Mouse (Mus musculus) myocyte (in vitro differentiated cells): ENCODE results near the gene Pnpla6. TPM values are rescaled to one million over a fixed set of nuclear protein-coding genes. Genes with fewer than 3 reads are reported as not detected.

ENCODE experiments used
- H3K27me3 ChIP-seq: one replicate; pipeline ENCODE4 v1.6.1; 2011; ENCODE audit not compliant: control insufficient read depth, insufficient read depth, insufficient read length
- H3K36me3 ChIP-seq: one replicate; pipeline ENCODE4 v1.6.1; 2011; ENCODE audit not compliant: control insufficient read depth, insufficient read depth
- H3K4me2 ChIP-seq: one replicate; pipeline ENCODE4 v1.6.1; 2011; ENCODE audit warnings: low read depth, control low read depth
- H3K4me3 ChIP-seq: one replicate; pipeline ENCODE4 v1.5.1; 2011; ENCODE audit warnings: mild to moderate bottlenecking, control low read depth, moderate library complexity
- H3K79me2 ChIP-seq: one replicate; pipeline ENCODE4 v1.6.1; 2011; ENCODE audit not compliant: control insufficient read depth, insufficient read depth
- H3ac ChIP-seq: one replicate; pipeline ENCODE4 v1.6.1; 2011; ENCODE audit not compliant: control insufficient read depth, insufficient read length
- CEBPB ChIP-seq: IDR thresholded peaks from 2 replicates; pipeline ENCODE4 v1.6.1; 2011; ENCODE audit warnings: mild to moderate bottlenecking, moderate library complexity; ENCODE audit not compliant: poor library complexity, insufficient read depth, severe bottlenecking
- E2F4 ChIP-seq: IDR thresholded peaks from one replicate; pipeline ENCODE4 v1.6.1; 2011; ENCODE audit warnings: mild to moderate bottlenecking, control low read depth, moderate library complexity; ENCODE audit not compliant: insufficient read depth
- MAX ChIP-seq: IDR thresholded peaks from one replicate; pipeline ENCODE4 v1.6.1; 2011; ENCODE audit warnings: low read depth, mild to moderate bottlenecking, control low read depth
- MYOD1 ChIP-seq, 3 experiments: IDR thresholded peaks; one replicate each; pipeline ENCODE4 v1.6.1; 2011; ENCODE audit warnings: control low read depth in 2 of 3, low read depth in 2 of 3, mild to moderate bottlenecking in 2 of 3, moderate library complexity in 1 of 3; ENCODE audit not compliant: insufficient read length in 2 of 3, control insufficient read depth in 1 of 3
- MYOG ChIP-seq, 3 experiments: IDR thresholded peaks; one replicate each; pipeline ENCODE4 v1.6.1; 2011; ENCODE audit warnings: control low read depth in 2 of 3, low read depth in 2 of 3, mild to moderate bottlenecking in 2 of 3; ENCODE audit not compliant: insufficient read length in 2 of 3, control insufficient read depth in 1 of 3, insufficient read depth in 1 of 3
- POLR2A ChIP-seq: IDR thresholded peaks from one replicate; pipeline ENCODE4 v1.6.1; 2011; ENCODE audit warnings: low read depth, mild to moderate bottlenecking, control low read depth, moderate library complexity; ENCODE audit not compliant: insufficient read length
- POLR2AphosphoS2 ChIP-seq: IDR thresholded peaks from one replicate; pipeline ENCODE4 v1.6.1; 2011; ENCODE audit warnings: low read depth, control low read depth; ENCODE audit not compliant: insufficient read length
- REST ChIP-seq: IDR thresholded peaks from one replicate; pipeline ENCODE4 v1.6.1; 2011; ENCODE audit warnings: mild to moderate bottlenecking, control low read depth, moderate library complexity; ENCODE audit not compliant: insufficient read depth, insufficient read length
- SRF ChIP-seq: IDR thresholded peaks from one replicate; pipeline ENCODE4 v1.6.1; 2011; ENCODE audit warnings: low read depth; ENCODE audit not compliant: control insufficient read depth, insufficient read length
- TCF12 ChIP-seq: IDR thresholded peaks from one replicate; pipeline ENCODE4 v1.6.1; 2011; ENCODE audit warnings: mild to moderate bottlenecking, control low read depth; ENCODE audit not compliant: poor library complexity, insufficient read depth, severe bottlenecking
- TCF3 ChIP-seq: IDR thresholded peaks from one replicate; pipeline ENCODE4 v1.6.1; 2011; ENCODE audit warnings: low read depth, control low read depth; ENCODE audit not compliant: insufficient read length
- USF1 ChIP-seq: IDR thresholded peaks from one replicate; pipeline ENCODE4 v1.6.1; 2011; ENCODE audit warnings: low read depth, mild to moderate bottlenecking, control low read depth, moderate library complexity
- polyA plus RNA-seq: library from polyadenylated mRNA; unstranded; fragments of >200 nt; fragmentation: generic; extraction: Trizol; gene quantifications from one replicate; pipeline ENCODE4 v1.2.1, GENCODE M21; 2012; ENCODE audit warnings: missing spikeins

Gene Pnpla6
- polyA plus RNA-seq, 1 experiment, result 14.8 TPM

DNA sequence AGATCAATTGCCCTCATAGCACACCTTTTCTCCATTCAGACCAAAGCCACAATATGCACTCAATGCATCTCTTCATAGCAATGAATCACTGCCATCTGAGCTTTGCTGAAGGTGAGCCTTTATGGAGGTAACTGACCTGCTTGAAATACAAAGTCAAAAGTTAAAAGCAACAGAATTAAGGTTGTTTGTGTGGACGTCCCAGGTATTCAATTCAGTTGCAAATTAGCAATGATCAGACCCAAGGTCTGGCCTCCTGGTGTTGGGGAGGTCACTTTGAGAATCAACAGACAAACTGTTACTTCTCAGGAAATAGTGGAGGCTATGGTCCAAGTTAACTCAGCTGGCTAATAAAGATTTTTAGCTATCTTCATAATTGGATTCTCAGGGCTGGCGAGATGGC is 31.3 kb downstream of the Pnpla6 start:
- no peak for TF ChIP-seq CEBPB
- no peak for TF ChIP-seq E2F4
- no peak for TF ChIP-seq POLR2AphosphoS2
- no peak for TF ChIP-seq TCF3
- TF ChIP-seq TCF12, result no peak
- TF ChIP-seq REST, result no peak
- no peak for TF ChIP-seq MAX
- no peak for TF ChIP-seq USF1
- no peak for TF ChIP-seq SRF
- no peak for TF ChIP-seq MYOG (IDR thresholded peaks at IDR 0.05; ENCODE audit: control insufficient read depth in 1 of 3, insufficient read depth in 1 of 3, insufficient read length in 2 of 3, low read depth in 2 of 3)
- no peak for TF ChIP-seq POLR2A
- TF ChIP-seq MYOD1 (IDR thresholded peaks at IDR 0.05; ENCODE audit: control insufficient read depth in 1 of 3, insufficient read length in 2 of 3, low read depth in 2 of 3), result no peak
- H3K27me3 ChIP-seq, result no peaks in the 10 kb centered on the region
- no peak overlapping the region for H3K4me3 ChIP-seq
- H3K4me2 ChIP-seq, result no peak overlapping the region
- no peaks in the 10 kb centered on the region for H3K79me2 ChIP-seq
- H3ac ChIP-seq, result no peak overlapping the region
- H3K36me3 ChIP-seq, result no peaks in the 10 kb centered on the region

GRCm38 (mm10) chr8:3552240-3552639 is 37.1 kb downstream of the Pnpla6 start:
- Histone ChIP-seq H3K36me3 (no peaks in the 10 kb centered on the region), H3K27me3 (no peaks in the 10 kb centered on the region), H3K4me3 (no peak overlapping the region), H3K4me2 (no peak overlapping the region), H3K79me2 (no peaks in the 10 kb centered on the region), H3ac (no peak overlapping the region)
- no peak for TF ChIP-seq MYOG (IDR thresholded peaks at IDR 0.05; ENCODE audit: control insufficient read depth in 1 of 3, insufficient read depth in 1 of 3, insufficient read length in 2 of 3, low read depth in 2 of 3)
- no peak for TF ChIP-seq USF1
- no peak for TF ChIP-seq TCF12
- TF ChIP-seq POLR2A, result no peak
- TF ChIP-seq MAX, result no peak
- no peak for TF ChIP-seq MYOD1 (IDR thresholded peaks at IDR 0.05; ENCODE audit: control insufficient read depth in 1 of 3, insufficient read length in 2 of 3, low read depth in 2 of 3)
- TF ChIP-seq SRF, result no peak
- no peak for TF ChIP-seq E2F4
- TF ChIP-seq CEBPB, result no peak
- TF ChIP-seq POLR2AphosphoS2, result no peak
- no peak for TF ChIP-seq REST
- no peak for TF ChIP-seq TCF3

DNA sequence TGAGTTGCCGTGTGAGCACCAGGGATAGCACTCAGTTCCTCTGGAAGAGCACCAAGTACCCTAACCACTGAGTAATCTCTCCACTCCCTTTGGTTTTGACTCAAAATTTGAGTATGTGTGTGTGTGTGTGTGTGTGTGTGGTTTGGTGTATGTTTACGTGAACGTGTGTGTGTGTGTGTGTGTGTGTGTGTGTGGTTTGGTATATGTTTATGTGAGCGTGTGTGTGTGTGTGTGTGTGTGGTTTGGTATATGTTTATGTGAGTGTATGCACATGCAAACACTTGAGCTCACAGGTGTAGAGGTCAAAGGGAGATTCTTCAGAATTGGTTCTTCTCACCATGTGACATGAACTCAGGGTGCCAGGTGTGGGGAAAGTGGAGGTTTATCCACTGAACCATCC is 40.9 kb downstream of the Pnpla6 start:
- H3K4me3 ChIP-seq, result no peak overlapping the region
- no peaks in the 10 kb centered on the region for H3K36me3 ChIP-seq
- TF ChIP-seq REST (no peak), TCF12 (no peak), MYOD1 (IDR thresholded peaks at IDR 0.05; ENCODE audit: control insufficient read depth in 1 of 3, insufficient read length in 2 of 3, low read depth in 2 of 3) (no peak), E2F4 (no peak), CEBPB (no peak), USF1 (no peak), POLR2AphosphoS2 (no peak), POLR2A (no peak), MYOG (IDR thresholded peaks at IDR 0.05; ENCODE audit: control insufficient read depth in 1 of 3, insufficient read depth in 1 of 3, insufficient read length in 2 of 3, low read depth in 2 of 3) (no peak), MAX (no peak), SRF (no peak), TCF3 (no peak)
- H3K79me2 ChIP-seq, result no peaks in the 10 kb centered on the region
- H3K27me3 ChIP-seq, result no peaks in the 10 kb centered on the region
- H3ac ChIP-seq, result no peak overlapping the region
- no peak overlapping the region for H3K4me2 ChIP-seq

DNA sequence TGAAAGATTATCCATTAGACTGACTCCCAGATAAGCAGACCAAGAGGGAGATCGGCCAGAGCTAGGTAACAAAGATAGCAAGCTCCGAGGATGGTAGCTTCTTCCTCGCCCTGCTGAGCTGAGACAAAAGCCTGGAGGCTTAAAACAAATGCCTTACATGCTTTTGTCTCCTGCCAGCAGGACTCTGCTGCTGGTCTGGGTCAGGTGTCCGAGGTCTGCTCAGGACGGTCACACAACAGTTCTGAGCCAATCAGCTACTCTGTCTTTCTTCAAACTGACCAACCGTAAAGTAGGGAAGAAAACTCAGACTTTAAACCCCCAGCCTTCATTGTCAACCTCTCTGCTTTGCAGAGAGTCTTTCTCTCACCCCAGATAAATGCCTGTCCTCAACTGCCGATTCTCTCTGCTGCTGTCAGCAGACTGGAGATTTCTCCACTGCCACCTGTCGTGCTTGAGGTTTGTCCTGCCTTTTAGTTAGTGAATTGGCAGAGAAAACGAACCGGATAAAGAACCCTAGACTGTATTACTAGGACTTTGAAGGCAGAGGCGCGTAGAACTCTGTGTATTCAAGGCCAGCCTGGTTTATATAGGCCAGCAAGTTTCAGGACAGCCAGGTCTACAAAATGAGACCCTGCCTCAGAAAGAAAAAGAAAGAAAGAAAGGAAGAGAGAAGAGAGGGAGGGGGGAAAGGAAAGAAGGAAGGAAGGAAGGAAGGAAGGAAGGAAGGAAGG is 52.6 kb downstream of the Pnpla6 start, which contains the start of gene C330021F23Rik:
C330021F23Rik (plus strand) TSS at position 350 of the 731 bp plus-strand sequence.
- TF ChIP-seq POLR2AphosphoS2, result no peak
- TF ChIP-seq CEBPB, result no peak
- no peak for TF ChIP-seq POLR2A
- TF ChIP-seq E2F4, result no peak
- TF ChIP-seq USF1, result no peak
- TF ChIP-seq MAX, result no peak
- no peak for TF ChIP-seq REST
- TF ChIP-seq SRF, result no peak
- TF ChIP-seq TCF3, result no peak
- no peak for TF ChIP-seq TCF12
- no peak for TF ChIP-seq MYOG (IDR thresholded peaks at IDR 0.05; ENCODE audit: control insufficient read depth in 1 of 3, insufficient read depth in 1 of 3, insufficient read length in 2 of 3, low read depth in 2 of 3)
- TF ChIP-seq MYOD1 (IDR thresholded peaks at IDR 0.05; ENCODE audit: control insufficient read depth in 1 of 3, insufficient read length in 2 of 3, low read depth in 2 of 3), result no peak
- Histone ChIP-seq H3ac (no peak within 1 kb of the TSS), H3K36me3 (no peaks in the 10 kb centered on the region), H3K79me2 (no peaks in the 10 kb centered on the region), H3K4me2 (peak within 1 kb of the TSS; percentile 57), H3K27me3 (peaks cover 4% of the 10 kb centered on the region), H3K4me3 (no peak within 1 kb of the TSS)
